Mouse (Mus musculus) kidney, adult 2 months (tissue): ENCODE measurements around the gene Pfn1.

Experiments
- CTCF ChIP-seq: fragments of 200-500 bp; conservative IDR thresholded peaks from 2 replicates; pipeline ENCODE4 v1.5.1; 2011; ENCODE audit warnings: low read depth, mild to moderate bottlenecking, control low read depth, low read length, moderate library complexity, mixed read lengths; ENCODE audit not compliant: insufficient read depth, insufficient read length
- POLR2A ChIP-seq: fragments of 200-500 bp; IDR thresholded peaks from one replicate; pipeline ENCODE4 v1.6.1; 2011; ENCODE audit warnings: low read depth, low read length, control low read depth

DNA sequence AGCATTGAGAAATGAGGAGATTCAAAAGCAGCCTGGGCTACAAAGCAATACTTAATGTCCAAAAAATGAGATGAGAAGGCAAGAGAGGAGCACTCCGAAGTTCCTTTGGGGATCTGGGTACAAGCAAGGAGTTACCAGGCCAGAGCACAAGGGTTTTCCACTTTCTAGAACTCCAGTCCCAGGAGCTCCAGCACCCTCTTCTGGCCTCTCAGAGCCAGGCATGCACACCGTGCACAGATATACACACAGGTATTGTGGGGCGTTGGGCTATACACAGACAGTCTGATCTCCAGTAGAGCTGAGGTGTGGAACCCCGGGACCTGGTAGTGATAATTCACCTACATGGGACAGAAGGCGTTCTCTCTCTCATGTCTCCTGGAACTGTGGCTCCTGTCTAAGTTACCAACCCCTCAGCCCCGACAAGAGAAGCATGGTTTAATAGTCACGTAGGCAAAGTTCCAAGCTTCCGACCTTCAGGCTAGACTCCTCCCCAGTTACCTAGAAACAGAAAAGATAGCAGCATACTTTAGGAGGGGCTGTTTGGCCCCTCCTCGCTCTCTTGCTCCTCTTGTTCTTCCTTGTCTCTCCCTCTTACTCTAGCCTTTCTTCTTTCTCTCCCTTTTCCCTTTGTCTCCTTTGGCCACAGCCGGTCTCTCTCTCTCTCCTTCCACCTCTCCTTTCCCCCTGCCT is 31.2 kb downstream of the Pfn1 start:
- no peak for TF ChIP-seq POLR2A
- peak; percentile 50 for TF ChIP-seq CTCF
